Mouse (Mus musculus): ENCODE data around the gene Lce1c. TPM values are rescaled to one million over a fixed set of nuclear protein-coding genes. Genes with fewer than 3 reads are reported as not detected.

The Lce1c gene
- total and polyA plus RNA-seq, 3 experiments = not detected

GRCm38 (mm10) chr3:92691688-92692087 is 12.6 kb downstream of the Lce1c start:
- Histone ChIP-seq H3K27me3 (replicated peaks) (no peaks in the 10 kb centered on the region), H3K4me2 (ENCODE audit: insufficient read depth, low read depth, poor library complexity, severe bottlenecking) (no peak overlapping the region), H3K36me3 (replicated peaks in 1 of 2; ENCODE audit: control insufficient read depth in 1 of 2, insufficient read depth in 1 of 2, low read length in 1 of 2) (no peaks in the 10 kb centered on the region), H3K27ac (ENCODE audit: insufficient read depth, low read depth) (no peak overlapping the region), H3K79me2 (replicated peaks; ENCODE audit: control insufficient read depth, extremely low read depth, insufficient read depth, poor library complexity, severe bottlenecking) (no peaks in the 10 kb centered on the region), H3K4me1 (ENCODE audit: control insufficient read depth in 1 of 2, insufficient read depth in 2 of 2) (no peaks in the 10 kb centered on the region), H3K4me3 (replicated peaks in 1 of 3; ENCODE audit: low read depth in 2 of 3, low read length in 2 of 3, poor library complexity in 1 of 3) (no peak overlapping the region), H3K9me3 (replicated peaks; ENCODE audit: low read length) (no peaks in the 10 kb centered on the region), H3K9ac (ENCODE audit: insufficient read depth, low read depth) (no peak overlapping the region)
- in situ Hi-C loops (cut with MboI; ENCODE audit: low pct_ligation_motif_present, low pct_unique_long_range_greater_than_20kb, low sequenced_read_pairs) (no loop called here), dilution Hi-C loops (cut with MboI; ENCODE audit: extremely low pct_ligation_motif_present, extremely low pct_unique_long_range_greater_than_20kb, low sequenced_read_pairs) (no loop called here)
- no peak for DNase-seq (ENCODE audit: extremely low read depth)
- TF ChIP-seq ZNF384 (IDR thresholded peaks at IDR 0.05; ENCODE audit: low read depth, low read length) (no peak), EP300 (IDR thresholded peaks at IDR 0.05; ENCODE audit: low read length) (no peak)

GRCm38 (mm10) chr3:92694613-92695012 is 15.6 kb downstream of the Lce1c start:
- Histone ChIP-seq H3K27me3 (replicated peaks) (no peaks in the 10 kb centered on the region), H3K27ac (ENCODE audit: insufficient read depth, low read depth) (no peak overlapping the region), H3K9me3 (replicated peaks; ENCODE audit: low read length) (no peaks in the 10 kb centered on the region), H3K4me1 (ENCODE audit: control insufficient read depth in 1 of 2, insufficient read depth in 2 of 2) (no peaks in the 10 kb centered on the region), H3K4me3 (replicated peaks in 1 of 3; ENCODE audit: low read depth in 2 of 3, low read length in 2 of 3, poor library complexity in 1 of 3) (no peak overlapping the region), H3K79me2 (replicated peaks; ENCODE audit: control insufficient read depth, extremely low read depth, insufficient read depth, poor library complexity, severe bottlenecking) (no peaks in the 10 kb centered on the region), H3K9ac (ENCODE audit: insufficient read depth, low read depth) (no peak overlapping the region), H3K36me3 (replicated peaks in 1 of 2; ENCODE audit: control insufficient read depth in 1 of 2, insufficient read depth in 1 of 2, low read length in 1 of 2) (no peaks in the 10 kb centered on the region), H3K4me2 (ENCODE audit: insufficient read depth, low read depth, poor library complexity, severe bottlenecking) (no peak overlapping the region)
- in situ Hi-C loops (cut with MboI; ENCODE audit: low pct_ligation_motif_present, low pct_unique_long_range_greater_than_20kb, low sequenced_read_pairs) (no loop called here), dilution Hi-C loops (cut with MboI; ENCODE audit: extremely low pct_ligation_motif_present, extremely low pct_unique_long_range_greater_than_20kb, low sequenced_read_pairs) (no loop called here)
- TF ChIP-seq MYC (IDR thresholded peaks at IDR 0.05; ENCODE audit: low read depth, low read length) = no peak
- DNase-seq (ENCODE audit: extremely low read depth) = no peak

DNA sequence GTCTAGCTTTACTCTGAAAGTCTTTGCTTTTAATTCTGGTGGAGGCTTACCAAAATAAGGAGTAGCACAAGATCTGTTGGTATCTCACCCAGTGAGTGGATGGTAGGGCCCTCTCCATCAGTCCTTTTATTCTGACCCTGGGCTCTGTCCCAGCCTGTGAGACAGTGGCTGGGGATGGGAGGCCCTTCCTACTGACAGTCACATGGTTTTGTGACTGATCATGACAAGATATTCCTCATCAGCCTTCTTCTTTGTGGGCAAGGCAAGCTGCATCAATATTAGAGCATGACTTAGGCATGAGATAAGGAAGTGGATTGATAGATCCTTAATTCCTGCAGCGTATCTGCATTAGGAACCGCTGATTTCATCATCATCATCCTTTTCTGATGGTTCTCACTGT is 29.9 kb downstream of the Lce1c start, which contains the start of gene Lce1e:
Gene Lce1e, minus strand, starts transcription at position 101 of the 400 bp plus-strand sequence.
- Histone ChIP-seq H3K79me2 (replicated peaks; ENCODE audit: control insufficient read depth, extremely low read depth, insufficient read depth, poor library complexity, severe bottlenecking) (no peaks in the 10 kb centered on the region), H3K4me2 (ENCODE audit: insufficient read depth, low read depth, poor library complexity, severe bottlenecking) (no peak within 1 kb of the TSS), H3K36me3 (replicated peaks in 1 of 2; ENCODE audit: control insufficient read depth in 1 of 2, insufficient read depth in 1 of 2, low read length in 1 of 2) (no peaks in the 10 kb centered on the region), H3K4me3 (replicated peaks in 1 of 3; ENCODE audit: low read depth in 2 of 3, low read length in 2 of 3, poor library complexity in 1 of 3) (no peak within 1 kb of the TSS), H3K27me3 (replicated peaks) (no peaks in the 10 kb centered on the region), H3K4me1 (ENCODE audit: control insufficient read depth in 1 of 2, insufficient read depth in 2 of 2) (no peaks in the 10 kb centered on the region), H3K9me3 (replicated peaks; ENCODE audit: low read length) (no peaks in the 10 kb centered on the region), H3K27ac (ENCODE audit: insufficient read depth, low read depth) (no peak within 1 kb of the TSS; the same call in 1 of the 2 replicates), H3K9ac (ENCODE audit: insufficient read depth, low read depth) (no peak within 1 kb of the TSS)
- DNase-seq (ENCODE audit: extremely low read depth) = no peak
- in situ Hi-C loops (cut with MboI; ENCODE audit: low pct_ligation_motif_present, low pct_unique_long_range_greater_than_20kb, low sequenced_read_pairs) = no loop called here
- dilution Hi-C loops (cut with MboI; ENCODE audit: extremely low pct_ligation_motif_present, extremely low pct_unique_long_range_greater_than_20kb, low sequenced_read_pairs) = no loop called here
- TF ChIP-seq MXI1 (IDR thresholded peaks at IDR 0.05; ENCODE audit: low read depth, low read length) = no peak
- TF ChIP-seq CHD2 (IDR thresholded peaks at IDR 0.05; ENCODE audit: low read length) = no peak
- TF ChIP-seq CHD1 (IDR thresholded peaks at IDR 0.05; ENCODE audit: low read depth, low read length) = no peak
- no peak for TF ChIP-seq POLR2AphosphoS2 (IDR thresholded peaks at IDR 0.05; ENCODE audit: low read depth, low read length)
- no peak for TF ChIP-seq PAX5 (IDR thresholded peaks at IDR 0.05; ENCODE audit: low read length)
- no peak for TF ChIP-seq CTCF (conservative IDR thresholded peaks at IDR 0.05 in 1 of 2, IDR thresholded peaks at IDR 0.05 in 1 of 2; ENCODE audit: low read depth in 2 of 2, low read length in 2 of 2)
